Mouse (Mus musculus): ENCODE data around the gene BC030499.

DNA sequence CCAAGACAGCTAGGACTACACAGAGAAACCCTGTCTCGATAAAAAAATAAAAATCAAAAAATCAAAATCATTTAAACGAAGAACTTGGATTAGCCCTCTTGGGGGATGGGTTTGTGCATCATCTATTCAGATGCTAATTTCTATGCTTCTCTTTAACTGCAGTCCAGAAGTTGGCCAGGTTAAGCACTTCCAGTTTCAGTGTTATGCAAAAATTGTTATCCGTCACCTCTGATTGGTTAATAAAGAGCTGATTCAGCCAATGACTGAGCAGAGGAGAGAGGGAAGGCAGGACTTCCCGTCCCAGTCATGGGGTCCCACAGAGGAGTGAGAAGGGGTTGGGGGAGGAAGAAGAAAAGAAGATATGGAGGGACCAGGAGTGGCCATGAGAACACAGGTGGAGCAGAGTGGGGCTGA lies 42.9 kb upstream of the BC030499 start:
- TF ChIP-seq EP300 (IDR thresholded peaks at IDR 0.05; ENCODE audit: low read depth) (no peak), CTCF (IDR thresholded peaks at IDR 0.05; ENCODE audit: low read depth) (no peak)
